Comparison of ENCODE assay signal across 22 mouse cellular contexts in the genomic region with DNA sequence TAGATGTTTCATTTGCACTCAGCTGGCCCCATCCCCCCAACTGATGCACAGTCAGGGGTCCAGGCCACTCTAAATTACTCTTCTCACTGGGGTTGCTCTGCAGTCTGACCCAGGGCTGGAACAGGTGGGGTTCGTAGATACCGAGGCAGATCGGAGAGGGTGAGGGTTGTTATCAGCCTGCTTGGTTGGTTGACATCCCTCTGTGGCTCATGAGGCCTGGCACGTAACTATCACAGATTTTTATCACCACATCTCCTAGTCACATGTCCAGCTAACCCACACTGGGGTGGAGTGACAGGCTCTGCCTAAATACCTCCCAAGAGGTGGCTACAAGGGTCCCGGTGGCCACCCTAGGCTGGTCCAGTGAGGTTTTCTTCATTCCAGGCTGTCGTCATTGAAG. TPM values are rescaled to one million over a fixed set of nuclear protein-coding genes. Genes with fewer than 3 reads are reported as not detected.
DNase-seq lines count a peak whose midpoint lies in the region; ATAC-seq and TF ChIP-seq lines count a peak whose summit lies in the region.
"Had no signal": no experiment of that assay in that cellular context is flagged by ENCODE, and none has a peak within 500 bp of the region (broad histone marks: within the 10 kb centered on the region; RNA-seq: fewer than 3 reads in every experiment).

No protein-coding gene starts in this region.

- peak overlapping the region; percentile 62 for H3K27ac ChIP-seq in MEL (ENCODE audit: control insufficient read depth, low read depth, low read length)
- peak overlapping the region; percentile 29; the same call in 1 of the 2 replicates for H3K27ac ChIP-seq in liver, embryonic 13.5 days
- H3K27ac ChIP-seq: heart, adult 2 months; hindbrain, embryonic 12.5 days; lung, embryonic 15.5 days had no signal

- peak; percentile 50 for ATAC-seq in erythroblast, adult 5-6 weeks (replicated peaks; ENCODE audit: low FRiP score, poor library complexity, severe bottlenecking)
- peak; percentile 85 for ATAC-seq in liver, embryonic 13.5 days (ENCODE audit: low read depth)
- peak; percentile 85 for ATAC-seq in megakaryocyte progenitor cell, adult 5-6 weeks (replicated peaks; ENCODE audit: poor library complexity)
- ATAC-seq: forebrain, embryonic 16.5 days; intestine, postnatal 0 days had no signal

- H3K9me3 ChIP-seq in MEL (replicated peaks; ENCODE audit: insufficient read depth, low read length) = no peaks in the 10 kb centered on the region
- H3K9me3 ChIP-seq in liver, embryonic 13.5 days (replicated peaks) = no peaks in the 10 kb centered on the region
- H3K9me3 ChIP-seq: hindbrain, embryonic 12.5 days; lung, embryonic 15.5 days had no signal

- peak; percentile 81 for DNase-seq in MEL (ENCODE audit: low read depth, low spot score)
- DNase-seq in liver, embryonic 13.5 days = peak; percentile 28
- DNase-seq in kidney, adult 11 months = no peak
- no peak for DNase-seq in right cerebral cortex, postnatal 36 days (ENCODE audit: low spot score in 2 of 2)
- no peak for DNase-seq in thymus, postnatal 25 days
- DNase-seq: adrenal gland, postnatal 36 days; cerebellum, adult 18-20 months; cerebellum, postnatal 14 days; gastrocnemius, postnatal 14 days; heart, adult 2 months; layer of hippocampus, adult 9-11 months; lung, postnatal 4 days; right cerebral cortex, adult 18-20 months had no signal

- no peaks in the 10 kb centered on the region for H3K79me2 ChIP-seq in MEL (ENCODE audit: control insufficient read depth, insufficient read depth, low read length, poor library complexity)

- no peak for TF ChIP-seq POLR2A in MEL (IDR thresholded peaks at IDR 0.05; ENCODE audit: control insufficient read depth in 1 of 2, insufficient read depth in 1 of 2, low read depth in 1 of 2, low read length in 2 of 2, poor library complexity in 1 of 2)

- no peak overlapping the region for H3K4me3 ChIP-seq in MEL (ENCODE audit: control insufficient read depth in 1 of 2, insufficient read depth in 1 of 2, low read depth in 2 of 2, low read length in 2 of 2)
- H3K4me3 ChIP-seq in liver, embryonic 13.5 days (replicated peaks) = no peak overlapping the region
- H3K4me3 ChIP-seq: heart, adult 2 months; hindbrain, embryonic 12.5 days; left cerebral cortex, adult 2 months; lung, embryonic 15.5 days had no signal

- peaks cover 0 to 18% of the 10 kb centered on the region in 2 experiments; a peak in 3 of 4 replicates for H3K4me1 ChIP-seq in MEL (ENCODE audit: control insufficient read depth in 1 of 2, insufficient read depth in 2 of 2, low read length in 2 of 2)
- peaks cover 23% of the 10 kb centered on the region for H3K4me1 ChIP-seq in liver, embryonic 13.5 days (replicated peaks)
- H3K4me1 ChIP-seq: hindbrain, embryonic 12.5 days; lung, embryonic 15.5 days had no signal

- no peak overlapping the region for H3K4me2 ChIP-seq in liver, embryonic 13.5 days
- H3K4me2 ChIP-seq: hindbrain, embryonic 12.5 days; lung, embryonic 15.5 days; midbrain, embryonic 11.5 days had no signal

- peak; percentile 89 to 91 for TF ChIP-seq EP300 in MEL (IDR thresholded peaks at IDR 0.05; ENCODE audit: low read depth in 1 of 2, low read length in 2 of 2)

- H3K36me3 ChIP-seq in MEL (ENCODE audit: control insufficient read depth in 1 of 2, insufficient read depth in 2 of 2, low read length in 2 of 2) = peaks cover 16 to 17% of the 10 kb centered on the region in 2 experiments
- peaks cover 81% of the 10 kb centered on the region for H3K36me3 ChIP-seq in liver, embryonic 13.5 days

- H3K9ac ChIP-seq in MEL (ENCODE audit: control insufficient read depth, low read depth, low read length, poor library complexity, severe bottlenecking) = no peak overlapping the region
- H3K9ac ChIP-seq in liver, embryonic 13.5 days = no peak overlapping the region
- H3K9ac ChIP-seq: hindbrain, embryonic 12.5 days; lung, embryonic 15.5 days had no signal

- TF ChIP-seq RAD21 in MEL (IDR thresholded peaks at IDR 0.05; ENCODE audit: low read depth, low read length) = no peak

- no peak for TF ChIP-seq CTCF in MEL (IDR thresholded peaks at IDR 0.05 in 2 of 3, conservative IDR thresholded peaks at IDR 0.05 in 1 of 3; ENCODE audit: control insufficient read depth in 1 of 3, insufficient read depth in 1 of 3, low read depth in 2 of 3, low read length in 3 of 3, poor library complexity in 1 of 3, severe bottlenecking in 1 of 3)

- 48% methylated on average over 6 of the region's 6 CpGs for WGBS in liver, embryonic 13.5 days (ENCODE audit: insufficient replicate concordance)

- H3K27me3 ChIP-seq in MEL (ENCODE audit: control insufficient read depth in 1 of 2, insufficient read depth in 2 of 2, low read length in 2 of 2) = no peaks in the 10 kb centered on the region
- H3K27me3 ChIP-seq in liver, embryonic 13.5 days = no peaks in the 10 kb centered on the region
- H3K27me3 ChIP-seq: hindbrain, embryonic 12.5 days; lung, embryonic 15.5 days had no signal

TF ChIP-seq in MEL, 35 proteins besides CTCF, POLR2A, EP300 and RAD21 (continues in another document):
- TF ChIP-seq TCF12 (IDR thresholded peaks at IDR 0.05; ENCODE audit: low read depth, low read length) (peak; percentile 93), MAFK (IDR thresholded peaks at IDR 0.05; ENCODE audit: borderline replicate concordance, low read depth, low read length) (no peak), POLR2AphosphoS5 (IDR thresholded peaks at IDR 0.05; ENCODE audit: borderline replicate concordance, low read depth, low read length) (no peak), MAX (IDR thresholded peaks at IDR 0.05; ENCODE audit: low read length) (peak; percentile 95), POLR2AphosphoS2 (IDR thresholded peaks at IDR 0.05; ENCODE audit: low read length) (no peak), TBP (IDR thresholded peaks at IDR 0.05; ENCODE audit: low read depth, low read length) (no peak), GABPA (IDR thresholded peaks at IDR 0.05; ENCODE audit: low read depth, low read length) (no peak), MAZ (IDR thresholded peaks at IDR 0.05; ENCODE audit: low read depth, low read length) (peak; percentile 65), SIN3A (IDR thresholded peaks at IDR 0.05; ENCODE audit: low read length) (peak; percentile 86), GATA1 (IDR thresholded peaks at IDR 0.05; ENCODE audit: low read depth, low read length) (peak; percentile 92), KAT2A (conservative IDR thresholded peaks at IDR 0.05; ENCODE audit: low read depth, low read length) (no peak), RCOR1 (IDR thresholded peaks at IDR 0.05; ENCODE audit: low read depth, low read length) (peak; percentile 71; the same call in 1 of the 2 replicates), CHD1 (IDR thresholded peaks at IDR 0.05; ENCODE audit: low read depth, low read length) (no peak), MXI1 (IDR thresholded peaks at IDR 0.05; ENCODE audit: low read depth, low read length) (peak; percentile 93), MYB (IDR thresholded peaks at IDR 0.05; ENCODE audit: low read depth, low read length) (peak; percentile 30; the same call in 1 of the 2 replicates), MYC (IDR thresholded peaks at IDR 0.05; ENCODE audit: low read depth, low read length) (peak; percentile 78), ZC3H11A (IDR thresholded peaks at IDR 0.05; ENCODE audit: low read depth, low read length) (no peak), BHLHE40 (IDR thresholded peaks at IDR 0.05; ENCODE audit: borderline replicate concordance, low read depth, low read length) (peak; percentile 96)

RNA-seq across cellular contexts. Expression of a gene that starts 15.1 kb away (rescaled TPM):
- total RNA-seq in MEL (2012; rRNA removed) = 74.2 and 74.9 TPM in 2 replicates
- polyA plus RNA-seq in MEL (2012; ENCODE audit: insufficient read depth in 1 of 2, insufficient read length in 2 of 2, low read depth in 1 of 2, low replicate concordance in 2 of 2, missing spikeins in 1 of 2) = 100 to 1,000 TPM in 1 of 2 experiments, 10 to 100 TPM in 1; 49.0 to 103 TPM
- total RNA-seq in erythroblast, adult 5-6 weeks (2015; ENCODE audit: low replicate concordance) = 11.5 and 35.4 TPM in 2 replicates
- 12.3 and 20.6 TPM in 2 replicates for total RNA-seq in erythroblast, adult 5-6 weeks (2017; ENCODE audit: low replicate concordance)
- 26.1 and 31.7 TPM in 2 replicates for polyA plus RNA-seq in liver, embryonic 13.5 days (2015; fragmentation: Nextera tagmentation; extraction: Ambion mirVana)
- 37.5 and 44.2 TPM in 2 replicates for total RNA-seq in megakaryocyte progenitor cell, adult 5-6 weeks (2015)
- total RNA-seq in megakaryocyte progenitor cell, adult 5-6 weeks (2017) = 55.8 and 57.1 TPM in 2 replicates

RNA-seq across cellular contexts. Expression of a gene that starts 15.7 kb away (rescaled TPM):
- 0.10 and 0.12 TPM in 2 replicates for total RNA-seq in MEL (2012; rRNA removed)
- under 1 TPM in 1 of 2 experiments, not detected in 1; 0.43 TPM for polyA plus RNA-seq in MEL (2012; ENCODE audit: insufficient read depth in 1 of 2, insufficient read length in 2 of 2, low read depth in 1 of 2, low replicate concordance in 2 of 2, missing spikeins in 1 of 2)
- total RNA-seq in erythroblast, adult 5-6 weeks (2015; ENCODE audit: low replicate concordance) = 0.42 and 1.7 TPM in 2 replicates
- 0.14 and 0.68 TPM in 2 replicates for total RNA-seq in erythroblast, adult 5-6 weeks (2017; ENCODE audit: low replicate concordance)
- polyA plus RNA-seq in liver, embryonic 13.5 days (2015; fragmentation: Nextera tagmentation; extraction: Ambion mirVana) = 0.03 and 0.05 TPM in 2 replicates
- total RNA-seq in megakaryocyte progenitor cell, adult 5-6 weeks (2015) = 0.93 and 1.2 TPM in 2 replicates
- total RNA-seq in megakaryocyte progenitor cell, adult 5-6 weeks (2017) = 0.92 and 1.0 TPM in 2 replicates
- polyA plus RNA-seq: heart, adult 2 months; midbrain, postnatal 0 days had no signal

RNA-seq across cellular contexts. Expression of a gene that starts 45.0 kb away (rescaled TPM):
- 83.2 and 89.1 TPM in 2 replicates for total RNA-seq in MEL (2012; rRNA removed)
- 100 to 1,000 TPM in 1 of 2 experiments, 10 to 100 TPM in 1; 67.6 to 631 TPM for polyA plus RNA-seq in MEL (2012; ENCODE audit: insufficient read depth in 1 of 2, insufficient read length in 2 of 2, low read depth in 1 of 2, low replicate concordance in 2 of 2, missing spikeins in 1 of 2)
- total RNA-seq in erythroblast, adult 5-6 weeks (2015; ENCODE audit: low replicate concordance) = 55.3 and 55.8 TPM in 2 replicates
- total RNA-seq in erythroblast, adult 5-6 weeks (2017; ENCODE audit: low replicate concordance) = 10.0 and 24.4 TPM in 2 replicates
- polyA plus RNA-seq in liver, embryonic 13.5 days (2015; fragmentation: Nextera tagmentation; extraction: Ambion mirVana) = 96.0 and 105 TPM in 2 replicates
- 120 and 124 TPM in 2 replicates for total RNA-seq in megakaryocyte progenitor cell, adult 5-6 weeks (2015)
- total RNA-seq in megakaryocyte progenitor cell, adult 5-6 weeks (2017) = 41.1 and 61.3 TPM in 2 replicates

RNA-seq across cellular contexts. Expression of a gene that starts 46.2 kb away (rescaled TPM):
- total RNA-seq in MEL (2012; rRNA removed) = 221 and 232 TPM in 2 replicates
- 1,000 to 10,000 TPM in 1 of 2 experiments, 100 to 1,000 TPM in 1; 118 to 1,267 TPM for polyA plus RNA-seq in MEL (2012; ENCODE audit: insufficient read depth in 1 of 2, insufficient read length in 2 of 2, low read depth in 1 of 2, low replicate concordance in 2 of 2, missing spikeins in 1 of 2)
- total RNA-seq in erythroblast, adult 5-6 weeks (2015; ENCODE audit: low replicate concordance) = 5.2 and 45.3 TPM in 2 replicates
- total RNA-seq in erythroblast, adult 5-6 weeks (2017; ENCODE audit: low replicate concordance) = 16.6 and 17.1 TPM in 2 replicates
- polyA plus RNA-seq in liver, embryonic 13.5 days (2015; fragmentation: Nextera tagmentation; extraction: Ambion mirVana) = 167 and 169 TPM in 2 replicates
- total RNA-seq in megakaryocyte progenitor cell, adult 5-6 weeks (2015) = 133 and 147 TPM in 2 replicates
- 68.4 and 77.5 TPM in 2 replicates for total RNA-seq in megakaryocyte progenitor cell, adult 5-6 weeks (2017)

Comparison
In these comparisons a context has a peak if more than half of its experiments do, and no peak if none do; other contexts are left out.
1. DNase-seq: peak in MEL (single experiment) and liver, embryonic 13.5 days (single experiment); none in kidney, adult 11 months (single experiment), right cerebral cortex, postnatal 36 days (0 of 2) and thymus, postnatal 25 days (single experiment).
2. Peak in every context shown above with its lines, with median percentiles within 50 percentile points of each other: ATAC-seq.